Mouse (Mus musculus) adrenal gland, adult 8-10 months (tissue): ENCODE results near the gene Nek11. TPM values are rescaled to one million over a fixed set of nuclear protein-coding genes. Genes with fewer than 3 reads are reported as not detected.
A peak's percentile ranks its signal among the peaks of the same experiment; 100 is the strongest.

Experiments used
- DNase-seq: peaks from one replicate; pipeline ENCODE4 v3.0.0; 2022
- total RNA-seq, 4 experiments: library from RNA; stranded (reverse); gene quantifications; 2 replicates each; pipeline ENCODE4 v1.2.4; 2022

The Nek11 gene
- under 1 TPM in 3 of 4 experiments, not detected in 1; 0.24 to 0.87 (median 0.77) TPM for total RNA-seq

- peak; percentile 90 for DNase-seq
These were observed at the start of gene Nek11, which contains the start of gene Aste1 for GRCm38 (mm10) chr9:105395218-105395627. Nek11 (minus strand) TSS chr9:105395524. Aste1 (plus strand) TSS chr9:105395392.

GRCm38 (mm10) chr9:105408549-105408948 is 13.2 kb upstream of the Nek11 start:
- DNase-seq = no peak

DNA sequence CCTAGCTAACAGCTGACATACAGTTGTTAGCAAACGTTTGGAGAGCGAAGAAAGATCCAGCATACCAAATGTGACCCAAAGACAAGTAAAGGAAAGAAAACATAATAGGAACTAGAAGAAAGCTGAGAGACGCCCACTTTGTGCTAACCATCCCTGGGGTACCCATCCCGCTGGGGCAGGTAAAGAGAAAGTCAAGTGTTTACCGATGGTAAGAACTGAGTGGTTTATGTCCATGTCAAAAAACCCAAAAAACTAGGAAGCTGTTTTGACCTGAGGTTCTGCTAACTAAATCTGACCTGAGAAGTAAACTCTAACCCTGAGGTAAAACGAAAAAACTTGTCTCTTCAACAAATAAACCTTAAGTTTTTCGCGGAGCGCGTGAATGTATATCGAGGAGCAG is 604 bp downstream of the Nek11 start:
- no peak for DNase-seq

- no peak for DNase-seq
These were observed 4.7 kb downstream of the Nek11 start for GRCm38 (mm10) chr9:105390616-105391015.

- DNase-seq = peak; percentile 18
These were observed 6.0 kb downstream of the Nek11 start for GRCm38 (mm10) chr9:105389289-105389688.

GRCm38 (mm10) chr9:105387403-105387802 is 7.9 kb downstream of the Nek11 start:
- DNase-seq = no peak

DNA sequence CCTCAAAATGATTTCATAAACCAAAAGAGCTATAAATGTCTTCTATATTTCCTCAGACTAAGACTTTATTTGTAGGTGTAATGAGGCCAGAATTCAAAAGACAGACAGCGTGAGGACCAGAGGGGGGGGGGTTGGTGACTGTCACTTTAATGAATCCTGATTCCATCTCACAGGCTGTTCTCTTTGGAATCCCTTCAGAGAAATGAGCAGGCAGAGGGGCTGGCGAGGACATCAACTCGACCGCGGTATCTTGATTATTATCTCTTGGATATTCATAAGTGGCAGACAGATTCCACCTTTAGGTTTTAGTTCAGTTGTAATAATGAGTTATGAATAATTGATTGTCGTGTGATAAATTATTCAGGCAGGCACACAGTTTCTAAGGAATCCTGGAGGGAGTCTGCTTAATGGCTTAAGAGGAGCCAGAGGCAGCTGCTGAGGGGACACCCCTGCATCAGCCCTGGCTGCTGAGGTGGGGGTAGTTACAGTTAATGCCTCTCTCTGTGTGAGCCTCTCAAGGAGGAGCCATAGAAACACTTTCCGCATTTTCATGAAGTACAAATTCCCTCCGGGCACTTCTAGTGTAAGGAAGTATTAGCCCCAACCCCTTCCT is 15.7 kb downstream of the Nek11 start:
- DNase-seq = no peak

DNA sequence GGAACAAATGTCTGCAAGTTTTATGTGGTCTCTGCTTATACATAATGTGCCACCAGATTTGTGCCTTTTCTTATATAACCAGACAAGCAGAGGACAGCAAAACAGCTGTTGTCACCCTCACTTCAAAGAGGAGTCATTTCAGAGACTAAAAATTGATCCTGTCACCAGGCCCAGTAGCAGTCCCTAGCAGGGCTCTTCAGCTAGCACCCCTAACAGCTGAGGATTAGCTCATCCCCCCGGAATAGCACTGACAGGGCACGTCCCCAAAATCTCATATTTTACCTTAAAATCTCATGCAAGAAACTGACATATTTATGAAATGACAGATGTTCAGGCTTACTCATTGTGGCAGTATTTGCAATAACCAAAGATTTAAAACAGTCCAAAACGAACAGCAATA is 17.7 kb downstream of the Nek11 start:
- no peak for DNase-seq

DNA sequence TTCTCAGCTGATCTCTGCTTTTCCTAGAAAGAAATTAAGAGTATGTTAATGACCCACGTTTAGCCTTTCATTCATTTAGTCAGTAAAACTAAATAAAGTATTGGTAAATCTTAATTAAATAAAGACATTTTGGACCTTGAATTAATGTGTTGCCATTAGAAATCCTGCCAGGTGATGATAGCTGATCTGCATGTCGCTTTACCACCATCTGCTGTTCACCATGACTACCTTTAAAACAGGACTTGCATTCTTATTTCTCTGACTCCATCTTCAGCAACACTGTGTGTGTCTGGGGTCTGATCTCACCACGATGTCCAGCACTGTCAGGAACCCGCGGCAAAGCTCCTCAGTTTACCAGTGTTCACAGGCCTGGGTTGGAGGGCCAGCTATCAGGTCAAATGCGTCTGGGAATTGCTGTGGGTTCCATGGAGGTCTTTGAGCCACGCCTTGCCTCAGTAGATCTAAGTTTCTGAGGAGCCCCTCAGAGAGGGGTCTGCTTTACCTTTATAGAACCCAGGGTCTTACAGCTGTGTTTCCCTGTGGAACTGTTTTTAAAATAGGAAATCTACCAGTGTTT is 18.3 kb downstream of the Nek11 start:
- no peak for DNase-seq

- DNase-seq = no peak
These were observed 18.9 kb downstream of the Nek11 start for GRCm38 (mm10) chr9:105376411-105376810.

GRCm38 (mm10) chr9:105374361-105374760 is 21.0 kb downstream of the Nek11 start:
- DNase-seq = no peak

DNA sequence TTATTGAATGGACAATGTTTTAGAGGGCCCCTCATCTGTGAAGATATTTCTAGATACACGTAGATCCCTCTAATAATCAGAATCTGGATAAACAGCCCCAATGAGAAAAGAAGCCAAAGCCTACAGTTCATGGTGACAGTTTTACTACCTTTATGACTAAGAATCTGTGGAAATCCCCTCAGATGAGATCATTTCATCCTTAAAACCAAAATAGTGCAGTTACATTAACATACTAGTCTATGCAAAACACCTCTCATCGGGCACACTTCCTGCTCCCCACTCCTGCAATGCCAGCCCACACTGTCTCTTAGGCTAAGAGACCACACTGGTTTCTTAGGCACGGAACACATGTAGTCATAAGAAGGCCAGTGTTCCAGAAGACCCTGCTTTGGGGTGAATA is 26.7 kb downstream of the Nek11 start:
- no peak for DNase-seq

DNA sequence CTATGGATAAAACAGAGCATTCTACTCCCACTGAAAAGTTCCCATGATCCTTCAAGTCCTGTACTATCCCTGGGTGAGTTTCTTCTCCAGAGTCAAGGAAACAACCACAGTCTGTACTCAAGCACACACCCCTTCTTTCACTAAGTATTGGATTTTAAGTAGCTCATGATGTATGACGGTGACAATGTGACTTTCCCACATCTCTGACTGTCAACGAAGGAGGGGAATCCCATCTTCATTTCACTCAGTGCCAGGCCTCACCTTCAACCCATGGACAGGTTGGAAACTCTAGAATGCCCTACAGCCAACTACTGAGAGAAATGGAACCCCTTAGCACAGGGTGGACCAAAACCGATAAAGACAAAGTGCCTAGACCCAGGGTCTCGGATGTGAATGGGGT is 29.1 kb downstream of the Nek11 start:
- no peak for DNase-seq

DNA sequence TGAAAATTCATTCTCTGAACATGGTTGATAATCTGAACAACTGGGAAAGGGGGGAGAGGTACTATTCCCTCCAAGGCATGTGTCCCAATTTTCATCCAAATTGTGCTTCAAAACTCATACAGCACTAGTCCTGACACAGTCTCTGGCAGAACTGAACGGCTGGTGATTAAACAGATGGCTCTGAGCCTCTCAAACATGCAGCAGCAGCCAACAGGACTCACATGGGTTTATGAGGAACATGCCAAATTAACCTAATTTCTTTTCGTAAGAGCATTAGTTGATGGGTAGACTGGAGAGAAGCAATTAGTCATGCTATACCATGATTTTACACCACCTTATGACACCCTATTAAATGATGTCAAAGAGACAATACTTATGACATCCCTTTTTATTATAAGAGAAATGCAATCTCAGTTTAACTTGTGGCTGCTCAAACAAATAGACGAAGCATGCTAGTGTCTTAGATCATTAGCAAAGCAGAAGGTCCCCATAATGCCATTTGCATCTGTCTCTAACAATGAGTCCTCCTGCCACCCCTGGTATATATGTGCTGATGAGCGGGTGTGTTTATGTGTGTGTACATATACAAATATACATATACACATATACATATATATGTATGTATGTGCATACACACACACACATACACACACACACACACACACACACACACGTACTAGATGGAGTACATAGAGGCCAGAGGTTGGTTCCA is 31.6 kb downstream of the Nek11 start:
- DNase-seq = no peak

DNA sequence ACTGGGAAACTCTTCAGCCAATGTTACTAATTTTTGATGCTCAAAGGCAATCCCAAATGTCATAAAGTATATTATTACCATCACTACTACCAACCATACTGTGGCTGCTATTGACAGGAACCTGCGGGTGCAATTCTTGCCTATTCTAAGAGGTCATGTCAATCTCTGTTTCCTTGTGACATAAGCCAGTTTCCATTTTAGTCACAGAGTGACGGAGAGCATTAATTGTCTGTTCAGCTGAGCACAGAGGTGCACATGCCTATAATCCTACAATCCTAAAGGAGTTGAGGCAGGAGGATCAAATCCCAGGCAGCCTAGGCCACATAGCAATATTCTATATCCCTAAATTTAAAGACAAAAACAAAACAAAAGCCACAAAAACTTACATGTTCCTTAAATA is 33.1 kb downstream of the Nek11 start:
- DNase-seq = no peak

DNA sequence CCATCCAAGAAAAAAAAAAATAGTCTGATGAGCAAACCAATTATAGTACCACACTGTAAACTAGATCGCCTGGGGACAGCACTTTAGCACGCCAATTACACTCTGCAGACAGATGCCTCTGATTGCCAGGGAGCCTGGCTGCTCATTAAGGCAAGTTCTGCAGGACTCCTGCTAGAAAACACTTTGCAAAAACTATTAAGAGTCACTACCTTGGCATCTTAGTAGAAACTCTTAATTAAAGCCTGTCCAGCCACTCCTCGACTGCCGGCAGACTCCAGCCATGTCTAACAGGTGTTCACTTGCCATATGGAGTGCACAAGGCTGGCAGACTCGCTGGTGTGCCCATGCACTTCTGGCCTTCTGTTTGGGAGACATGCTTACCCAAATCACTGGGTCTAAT is 46.3 kb downstream of the Nek11 start:
- no peak for DNase-seq

DNA sequence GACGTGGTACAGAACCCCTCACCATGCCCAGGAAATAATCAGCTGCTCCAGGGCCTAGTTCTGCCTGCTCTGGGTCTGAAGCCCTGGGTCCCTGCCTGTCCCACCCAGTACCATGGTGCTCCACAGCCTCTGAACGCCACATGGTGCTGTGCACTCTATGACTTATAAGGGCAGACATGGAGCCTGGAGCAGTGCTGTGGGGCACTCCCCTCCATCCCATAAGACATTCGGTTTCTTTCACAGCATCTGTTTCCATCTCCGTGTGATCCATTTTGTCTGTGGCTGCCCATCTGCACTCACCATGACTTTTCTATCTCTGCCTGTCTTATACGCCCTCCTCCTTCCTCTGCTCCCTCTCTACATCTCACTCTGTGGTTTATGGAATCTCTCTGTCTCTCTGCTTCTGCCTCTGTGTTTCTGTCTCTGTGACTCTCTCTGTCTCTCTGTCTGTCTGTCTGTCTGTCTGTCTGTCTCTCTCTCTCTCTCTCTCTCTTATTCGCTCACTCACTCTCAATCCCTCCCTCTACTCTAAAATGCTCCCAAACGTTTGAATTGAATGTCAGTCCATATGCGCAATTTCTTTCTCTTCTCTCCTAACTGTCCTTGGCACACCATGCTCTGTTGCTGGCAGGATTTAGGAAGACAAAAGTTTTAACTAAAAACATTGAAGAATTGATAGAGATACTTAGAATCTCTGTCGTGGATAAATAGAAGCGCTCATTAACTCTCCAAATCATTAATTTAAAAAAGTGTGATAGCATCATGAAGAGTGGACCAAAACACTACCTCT is 46.9 kb downstream of the Nek11 start:
- DNase-seq = no peak

DNA sequence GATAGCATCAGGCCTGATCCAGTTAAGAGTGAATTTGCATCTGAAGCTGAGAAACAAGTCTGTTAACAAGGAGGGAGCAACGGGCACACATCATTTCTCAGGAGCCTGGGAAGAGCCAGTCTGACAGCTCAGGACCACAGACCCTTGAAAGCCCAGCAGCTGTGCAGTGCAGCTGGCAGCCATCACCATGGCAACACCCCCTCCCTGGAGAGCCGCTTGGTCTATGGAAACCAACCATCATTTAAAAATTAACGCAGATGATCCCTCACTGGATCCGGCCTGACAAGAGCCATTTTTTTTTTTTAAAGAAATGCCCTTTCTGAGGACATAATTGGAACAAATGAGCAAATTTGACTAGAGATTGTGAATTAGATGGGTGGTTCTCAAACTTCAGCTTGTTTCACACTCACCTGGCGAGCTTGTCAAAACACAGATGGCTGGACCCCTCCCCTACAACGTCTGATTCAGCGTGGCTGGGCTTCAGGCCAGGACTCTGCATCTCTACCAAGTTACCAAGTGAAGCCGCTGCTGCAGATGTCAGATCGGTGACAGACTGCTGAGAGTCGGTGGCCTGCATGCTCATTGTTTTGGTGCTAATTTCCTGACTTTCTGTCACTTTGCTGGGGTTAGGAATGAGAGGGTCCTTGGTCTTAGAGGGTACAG is 52.2 kb downstream of the Nek11 start:
- no peak for DNase-seq

- DNase-seq = no peak
These were observed 52.8 kb downstream of the Nek11 start for GRCm38 (mm10) chr9:105342565-105342964.

GRCm38 (mm10) chr9:105332436-105333016 is 62.8 kb downstream of the Nek11 start:
- DNase-seq = no peak

GRCm38 (mm10) chr9:105321856-105322255 is 73.5 kb downstream of the Nek11 start:
- DNase-seq = no peak

DNA sequence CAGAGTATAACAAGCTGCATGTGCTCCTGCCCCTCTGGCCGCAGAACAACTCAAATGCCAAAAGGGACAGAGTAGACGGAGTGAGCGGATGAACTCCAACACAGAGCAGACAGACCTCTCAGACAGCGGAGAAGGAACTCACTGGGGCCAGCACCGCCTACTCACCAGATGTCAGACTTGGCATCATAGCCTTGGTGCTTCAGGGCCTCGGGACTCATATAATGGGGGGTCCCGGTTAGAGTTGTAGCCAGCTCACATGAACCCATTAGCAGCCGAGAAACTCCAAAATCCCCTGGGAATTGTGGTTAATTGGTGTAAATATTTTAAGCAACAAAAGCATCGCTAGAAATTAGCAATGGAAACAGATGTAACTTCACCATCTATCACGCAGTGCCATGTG is 82.1 kb downstream of the Nek11 start:
- DNase-seq = no peak
